Mouse (Mus musculus) MEL (cell line): ENCODE measurements around the gene Rubcn. TPM values are rescaled to one million over a fixed set of nuclear protein-coding genes. Genes with fewer than 3 reads are reported as not detected.

Experiments
- DNase-seq: peaks from one replicate; pipeline ENCODE4 v3.0.0; 2011; ENCODE audit warnings: low read depth, low spot score
- H3K27ac ChIP-seq: 2 replicates; pipeline ENCODE4 v1.5.1; 2012; ENCODE audit warnings: low read depth, mild to moderate bottlenecking, control low read depth, low read length, moderate library complexity; ENCODE audit not compliant: control insufficient read depth
- H3K27me3 ChIP-seq, 2 experiments: fragments of 150-350 bp in 1 of 2; sonication (generic) in 1 of 2; 2 replicates each; pipeline ENCODE4 v1.6.1; 2012; ENCODE audit warnings: low read length in 2 of 2, mild to moderate bottlenecking in 2 of 2, improper control_type of control experiment in 1 of 2, moderate library complexity in 1 of 2; ENCODE audit not compliant: insufficient read depth in 2 of 2, control insufficient read depth in 1 of 2
- H3K36me3 ChIP-seq, 2 experiments: 2 replicates each; pipeline ENCODE4 v1.6.1; 2012 to 2014; ENCODE audit warnings: low read length in 2 of 2, improper control_type of control experiment in 1 of 2, inconsistent platforms in 1 of 2, mild to moderate bottlenecking in 1 of 2; ENCODE audit not compliant: insufficient read depth in 2 of 2, control insufficient read depth in 1 of 2
- H3K4me1 ChIP-seq, 2 experiments: fragments of 150-350 bp in 1 of 2; sonication (generic) in 1 of 2; 2 replicates each; pipeline ENCODE4 v1.6.1; 2012; ENCODE audit warnings: low read length in 2 of 2, improper control_type of control experiment in 1 of 2, mild to moderate bottlenecking in 1 of 2; ENCODE audit not compliant: insufficient read depth in 2 of 2, control insufficient read depth in 1 of 2
- H3K4me3 ChIP-seq, 2 experiments: fragments of 150-350 bp in 1 of 2; sonication (generic) in 1 of 2; 2 replicates each; pipeline ENCODE4 v1.5.1; 2012; ENCODE audit warnings: low read depth in 2 of 2, low read length in 2 of 2, mild to moderate bottlenecking in 2 of 2, moderate library complexity in 2 of 2, control low read depth in 1 of 2, improper control_type of control experiment in 1 of 2; ENCODE audit not compliant: control insufficient read depth in 1 of 2, insufficient read depth in 1 of 2
- H3K79me2 ChIP-seq: 2 replicates; pipeline ENCODE4 v1.6.1; 2012; ENCODE audit warnings: mild to moderate bottlenecking, low read length, moderate library complexity; ENCODE audit not compliant: control insufficient read depth, poor library complexity, insufficient read depth
- H3K9ac ChIP-seq: 2 replicates; pipeline ENCODE4 v1.6.1; 2012; ENCODE audit warnings: low read depth, mild to moderate bottlenecking, control low read depth, low read length, moderate library complexity; ENCODE audit not compliant: control insufficient read depth, poor library complexity, severe bottlenecking
- H3K9me3 ChIP-seq: fragments of 150-350 bp; sonication (generic); replicated peaks from 2 replicates; pipeline ENCODE4 v1.6.1; 2012; ENCODE audit warnings: mild to moderate bottlenecking, low read length, improper control_type of control experiment, moderate library complexity; ENCODE audit not compliant: insufficient read depth
- BHLHE40 ChIP-seq: IDR thresholded peaks from 2 replicates; pipeline ENCODE4 v1.6.1; 2012; ENCODE audit warnings: low read depth, mild to moderate bottlenecking, inconsistent platforms, low read length, improper control_type of control experiment, borderline replicate concordance
- CTCF ChIP-seq, 3 experiments: IDR thresholded peaks in 2 of 3; conservative IDR thresholded peaks in 1 of 3; 2 replicates each; pipeline ENCODE4 v1.5.1; 2011 to 2012; ENCODE audit warnings: low read length in 3 of 3, low read depth in 2 of 3, mild to moderate bottlenecking in 2 of 3, improper control_type of control experiment in 1 of 3, inconsistent platforms in 1 of 3, mixed read lengths in 1 of 3, moderate library complexity in 1 of 3; ENCODE audit not compliant: control insufficient read depth in 1 of 3, insufficient read depth in 1 of 3, poor library complexity in 1 of 3, severe bottlenecking in 1 of 3
- E2F4 ChIP-seq: IDR thresholded peaks from 2 replicates; pipeline ENCODE4 v1.6.1; 2011; ENCODE audit warnings: low read depth, low read length, improper control_type of control experiment, borderline replicate concordance
- EP300 ChIP-seq, 2 experiments: IDR thresholded peaks; 2 replicates each; pipeline ENCODE4 v1.6.1; 2011; ENCODE audit warnings: improper control_type of control experiment in 2 of 2, low read length in 2 of 2, low read depth in 1 of 2, mild to moderate bottlenecking in 1 of 2
- ETS1 ChIP-seq: IDR thresholded peaks from 2 replicates; pipeline ENCODE4 v1.6.1; 2012; ENCODE audit warnings: low read depth, mild to moderate bottlenecking, inconsistent platforms, low read length, improper control_type of control experiment, moderate library complexity
- HCFC1 ChIP-seq: IDR thresholded peaks from 2 replicates; pipeline ENCODE4 v1.6.1; 2012; ENCODE audit warnings: low read depth, mild to moderate bottlenecking, inconsistent platforms, low read length, improper control_type of control experiment, moderate library complexity
- JUND ChIP-seq: IDR thresholded peaks from 2 replicates; pipeline ENCODE4 v1.6.1; 2011; ENCODE audit warnings: low read depth, mild to moderate bottlenecking, improper control_type of control experiment, low read length
- MAFK ChIP-seq: IDR thresholded peaks from 2 replicates; pipeline ENCODE4 v1.6.1; 2011; ENCODE audit warnings: low read depth, mild to moderate bottlenecking, low read length, improper control_type of control experiment, borderline replicate concordance
- MAX ChIP-seq: IDR thresholded peaks from 2 replicates; pipeline ENCODE4 v1.6.1; 2011; ENCODE audit warnings: low read length, improper control_type of control experiment
- MEF2A ChIP-seq: IDR thresholded peaks from 2 replicates; pipeline ENCODE4 v1.6.1; 2014; ENCODE audit warnings: low read depth, mild to moderate bottlenecking, inconsistent platforms, low read length, improper control_type of control experiment; ENCODE audit not compliant: poor library complexity, insufficient replicate concordance, severe bottlenecking; ENCODE audit errors: extremely low read depth
- MXI1 ChIP-seq: IDR thresholded peaks from 2 replicates; pipeline ENCODE4 v1.6.1; 2011; ENCODE audit warnings: mild to moderate bottlenecking, low read depth, low read length, improper control_type of control experiment
- NELFE ChIP-seq: IDR thresholded peaks from 2 replicates; pipeline ENCODE4 v1.6.1; 2011; ENCODE audit warnings: low read depth, low read length, improper control_type of control experiment
- NRF1 ChIP-seq: IDR thresholded peaks from 2 replicates; pipeline ENCODE4 v1.6.1; 2014; ENCODE audit warnings: low read depth, mild to moderate bottlenecking, inconsistent platforms, low read length, improper control_type of control experiment, moderate library complexity; ENCODE audit not compliant: poor library complexity, insufficient read depth, severe bottlenecking
- POLR2AphosphoS2 ChIP-seq: IDR thresholded peaks from 2 replicates; pipeline ENCODE4 v1.6.1; 2011; ENCODE audit warnings: low read length, improper control_type of control experiment
- RAD21 ChIP-seq: IDR thresholded peaks from 2 replicates; pipeline ENCODE4 v1.6.1; 2011; ENCODE audit warnings: mild to moderate bottlenecking, low read depth, low read length, improper control_type of control experiment
- SMC3 ChIP-seq: IDR thresholded peaks from 2 replicates; pipeline ENCODE4 v1.6.1; 2011; ENCODE audit warnings: low read depth, low read length, improper control_type of control experiment
- TAL1 ChIP-seq: IDR thresholded peaks from 2 replicates; pipeline ENCODE4 v1.6.1; 2012; ENCODE audit warnings: mild to moderate bottlenecking, inconsistent platforms, low read length, moderate library complexity, mixed read lengths
- USF2 ChIP-seq, 2 experiments: IDR thresholded peaks; 2 replicates each; pipeline ENCODE4 v1.6.1; 2011 to 2012; ENCODE audit warnings: improper control_type of control experiment in 2 of 2, low read length in 2 of 2, borderline replicate concordance in 1 of 2, inconsistent platforms in 1 of 2, low read depth in 1 of 2, mild to moderate bottlenecking in 1 of 2; ENCODE audit not compliant: insufficient read depth in 1 of 2
- ZC3H11A ChIP-seq: IDR thresholded peaks from 2 replicates; pipeline ENCODE4 v1.6.1; 2012; ENCODE audit warnings: low read depth, mild to moderate bottlenecking, inconsistent platforms, low read length, improper control_type of control experiment
- ZMIZ1 ChIP-seq: IDR thresholded peaks from 2 replicates; pipeline ENCODE4 v1.6.1; 2012; ENCODE audit warnings: low read depth, mild to moderate bottlenecking, inconsistent platforms, low read length, improper control_type of control experiment, moderate library complexity
- polyA plus RNA-seq, 2 experiments: library from polyadenylated mRNA; stranded (reverse) in 1 of 2; unstranded in 1 of 2; fragments of >175 nt in 1 of 2; fragments of >200 nt in 1 of 2; gene quantifications; 2 replicates each; pipeline versions ENCODE4 v1.2.1 to v1.2.4; 2012; ENCODE audit warnings: low replicate concordance in 2 of 2, low read depth in 1 of 2; ENCODE audit not compliant: insufficient read length in 2 of 2, insufficient read depth in 1 of 2, missing spikeins in 1 of 2
- total RNA-seq: library from RNA; depleted of rRNA; stranded (reverse); fragments of 300-350 nt; gene quantifications from 2 replicates; pipeline ENCODE4 v1.2.3, GENCODE M21; 2012

Gene Rubcn
- total and polyA plus RNA-seq, 3 experiments: 10.2 to 14.6 TPM; not detected in 1

DNA sequence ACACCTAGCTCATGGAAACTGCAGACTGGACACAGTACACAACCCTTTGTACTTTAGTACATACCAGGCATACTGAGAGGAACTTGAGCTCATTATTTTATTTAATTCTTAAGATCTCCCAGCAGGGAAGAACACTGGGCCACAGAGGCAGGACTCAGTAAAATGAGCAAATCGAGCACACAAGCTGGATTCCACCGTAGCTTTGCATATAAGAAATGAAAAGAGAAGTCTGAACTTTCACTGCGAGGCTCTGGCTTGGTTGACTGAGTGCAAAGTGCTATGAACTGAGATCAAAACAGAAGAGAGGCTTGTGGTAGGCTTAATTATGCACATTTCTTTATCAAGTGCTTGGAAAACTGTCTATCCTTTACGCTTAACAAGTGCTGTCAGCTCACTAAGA, 12.2 kb downstream of the Rubcn start:
- TF ChIP-seq RAD21: no peak
- no peak for TF ChIP-seq E2F4
- no peak for TF ChIP-seq MAFK
- TF ChIP-seq TAL1: no peak
- TF ChIP-seq ETS1: no peak
- no peak for TF ChIP-seq SMC3
- TF ChIP-seq POLR2AphosphoS2: no peak
- no peak for TF ChIP-seq MXI1
- no peak for TF ChIP-seq USF2 (IDR thresholded peaks at IDR 0.05; ENCODE audit: borderline replicate concordance in 1 of 2, insufficient read depth in 1 of 2, low read depth in 1 of 2, low read length in 2 of 2)
- TF ChIP-seq BHLHE40: no peak
- TF ChIP-seq NELFE: no peak
- TF ChIP-seq NRF1: no peak
- TF ChIP-seq JUND: no peak
- no peak for TF ChIP-seq ZMIZ1
- no peak for TF ChIP-seq MAX
- H3K9ac ChIP-seq: no peak overlapping the region
- no peaks in the 10 kb centered on the region for H3K9me3 ChIP-seq
- no peak overlapping the region for H3K27ac ChIP-seq
- no peak for DNase-seq
- no peak overlapping the region for H3K4me3 ChIP-seq
- no peaks in the 10 kb centered on the region for H3K27me3 ChIP-seq
- peaks cover 0 to 2% of the 10 kb centered on the region in 2 experiments; a peak in 2 of 4 replicates for H3K36me3 ChIP-seq
- H3K79me2 ChIP-seq: no peaks in the 10 kb centered on the region; the same call in 1 of the 2 replicates
- peaks cover 0 to 8% of the 10 kb centered on the region in 2 experiments; a peak in 3 of 4 replicates for H3K4me1 ChIP-seq

DNA sequence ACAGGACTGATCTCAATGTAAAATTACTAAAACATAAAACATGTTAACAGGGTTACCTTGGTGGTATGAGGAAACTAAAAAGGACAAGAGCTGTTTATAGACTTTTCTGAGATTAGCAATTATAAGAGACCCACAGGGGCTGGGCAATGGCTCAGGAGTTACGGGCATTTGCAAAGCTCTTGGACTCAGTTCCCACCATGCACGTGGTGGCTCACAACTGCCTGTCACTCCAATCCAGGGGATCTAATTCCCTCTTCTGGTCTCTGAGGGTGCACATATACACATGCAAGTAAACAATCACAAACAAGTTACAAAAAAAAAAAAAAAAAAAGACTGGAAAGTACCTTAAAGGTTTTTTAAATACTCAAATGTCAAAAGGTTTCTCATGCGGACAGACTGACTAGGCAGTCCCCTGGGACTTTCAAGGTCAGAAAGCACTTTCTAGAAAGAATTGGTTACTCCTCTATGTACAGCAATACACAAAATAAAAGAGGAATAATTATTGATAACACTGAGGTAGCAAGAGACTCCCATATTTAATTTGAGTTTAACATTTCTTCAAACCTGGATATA, 15.7 kb downstream of the Rubcn start:
- no peaks in the 10 kb centered on the region for H3K27me3 ChIP-seq
- H3K79me2 ChIP-seq: no peaks in the 10 kb centered on the region
- no peaks in the 10 kb centered on the region for H3K9me3 ChIP-seq
- no peak overlapping the region for H3K9ac ChIP-seq
- no peaks in the 10 kb centered on the region; a peak in 1 of 4 replicates for H3K4me1 ChIP-seq
- DNase-seq: no peak
- H3K36me3 ChIP-seq: no peaks in the 10 kb centered on the region; a peak in 1 of 4 replicates
- no peak overlapping the region for H3K27ac ChIP-seq
- H3K4me3 ChIP-seq: no peak overlapping the region
- no peak for TF ChIP-seq HCFC1
- TF ChIP-seq EP300 (IDR thresholded peaks at IDR 0.05; ENCODE audit: low read depth in 1 of 2, low read length in 2 of 2): no peak
- TF ChIP-seq MAX: no peak
- TF ChIP-seq ZC3H11A: no peak
- no peak for TF ChIP-seq CTCF (IDR thresholded peaks at IDR 0.05 in 2 of 3, conservative IDR thresholded peaks at IDR 0.05 in 1 of 3; ENCODE audit: control insufficient read depth in 1 of 3, insufficient read depth in 1 of 3, low read depth in 2 of 3, low read length in 3 of 3, poor library complexity in 1 of 3, severe bottlenecking in 1 of 3)
- no peak for TF ChIP-seq USF2 (IDR thresholded peaks at IDR 0.05; ENCODE audit: borderline replicate concordance in 1 of 2, insufficient read depth in 1 of 2, low read depth in 1 of 2, low read length in 2 of 2)
- no peak for TF ChIP-seq MEF2A
- TF ChIP-seq ZMIZ1: no peak
